Mouse (Mus musculus) hindbrain, embryonic 14.5 days (tissue): ENCODE measurements around the gene Cemip. TPM values are rescaled to one million over a fixed set of nuclear protein-coding genes. Genes with fewer than 3 reads are reported as not detected.
A peak's percentile ranks its signal among the peaks of the same experiment; 100 is the strongest.

ENCODE experiments used
- ATAC-seq: fragments of 200-750 bp; cut with Nextera tagmentation; 2 replicates; pipeline ENCODE4 v1.8.0; 2017; ENCODE audit warnings: moderate number of reproducible peaks, mild to moderate bottlenecking, moderate TSS enrichment, moderate library complexity; ENCODE audit not compliant: low FRiP score
- DNase-seq: peaks from one replicate; pipeline ENCODE4 v3.0.0-alpha.2; 2015; ENCODE audit warnings: low spot score
- H3K27ac ChIP-seq: fragments of 300-500 bp; sonication (generic); 2 replicates; pipeline ENCODE4 v1.5.1; 2014; ENCODE audit warnings: mild to moderate bottlenecking, moderate library complexity
- H3K27me3 ChIP-seq: fragments of 300-500 bp; sonication (generic); 2 replicates; pipeline ENCODE4 v1.6.1; 2014; ENCODE audit warnings: mild to moderate bottlenecking, low read length, mixed read lengths; ENCODE audit not compliant: control insufficient read depth, insufficient read depth
- H3K36me3 ChIP-seq: fragments of 300-500 bp; sonication (generic); replicated peaks from 2 replicates; pipeline ENCODE4 v1.6.1; 2014; ENCODE audit not compliant: control insufficient read depth, insufficient read depth
- H3K4me1 ChIP-seq: fragments of 300-500 bp; sonication (generic); replicated peaks from 2 replicates; pipeline ENCODE4 v1.6.1; 2014; ENCODE audit warnings: antibody characterized with exemption, low read length, mixed read lengths; ENCODE audit not compliant: control insufficient read depth, insufficient read depth
- H3K4me2 ChIP-seq: fragments of 300-500 bp; sonication (generic); replicated peaks from 2 replicates; pipeline ENCODE4 v1.6.1; 2014; ENCODE audit warnings: mild to moderate bottlenecking, moderate library complexity
- H3K4me3 ChIP-seq: fragments of 300-500 bp; sonication (generic); replicated peaks from 2 replicates; pipeline ENCODE4 v1.5.1; 2014; ENCODE audit warnings: mild to moderate bottlenecking, low read length
- H3K9ac ChIP-seq: fragments of 300-500 bp; sonication (generic); 2 replicates; pipeline ENCODE4 v1.6.1; 2014
- H3K9me3 ChIP-seq: fragments of 300-500 bp; sonication (generic); 2 replicates; pipeline ENCODE4 v1.6.1; 2016; ENCODE audit warnings: low read length; ENCODE audit not compliant: control insufficient read depth
- WGBS: fragments of 180-500 bp; shearing (Covaris S2); extraction: QIAGEN DNeasy Blood & Tissue Kit; methylation state at CpG from one replicate; pipeline ENCODE4 v1.1.7; 2014; 5-methylcytosine and 5-hydroxymethylcytosine counted together
- polyA plus RNA-seq: library from polyadenylated mRNA; unstranded; fragments of >200 nt; fragmentation: Nextera tagmentation; extraction: Ambion mirVana; gene quantifications from 2 replicates; pipeline ENCODE4 v1.2.1, GENCODE M21; 2014

Cemip gene
- polyA plus RNA-seq, 1 experiment from 2014 or later: 0.70 TPM

GRCm38 (mm10) chr7:83921637-83922036 is 164.7 kb downstream of the Cemip start:
- H3K27ac ChIP-seq: no peak overlapping the region
- DNase-seq: no peak
- no peaks in the 10 kb centered on the region for H3K36me3 ChIP-seq
- no peaks in the 10 kb centered on the region for H3K9me3 ChIP-seq
- H3K4me2 ChIP-seq: no peak overlapping the region
- no peak for ATAC-seq
- no peaks in the 10 kb centered on the region for H3K4me1 ChIP-seq
- no peak overlapping the region for H3K4me3 ChIP-seq
- H3K27me3 ChIP-seq: no peaks in the 10 kb centered on the region
- no peak overlapping the region for H3K9ac ChIP-seq
- WGBS: 67% methylated on average over 3 of the region's 3 CpGs

GRCm38 (mm10) chr7:83920241-83920640 is 166.1 kb downstream of the Cemip start:
- DNase-seq (no peak), ATAC-seq (no peak)
- Histone ChIP-seq H3K4me1 (no peaks in the 10 kb centered on the region), H3K27me3 (no peaks in the 10 kb centered on the region), H3K9ac (no peak overlapping the region), H3K4me3 (no peak overlapping the region), H3K36me3 (no peaks in the 10 kb centered on the region), H3K27ac (no peak overlapping the region), H3K4me2 (no peak overlapping the region), H3K9me3 (no peaks in the 10 kb centered on the region)
- 87% methylated on average over 4 of the region's 4 CpGs for WGBS

- Histone ChIP-seq H3K9ac (no peak overlapping the region), H3K4me2 (no peak overlapping the region), H3K4me1 (no peaks in the 10 kb centered on the region), H3K36me3 (no peaks in the 10 kb centered on the region), H3K9me3 (no peaks in the 10 kb centered on the region), H3K27me3 (no peaks in the 10 kb centered on the region), H3K27ac (no peak overlapping the region), H3K4me3 (no peak overlapping the region)
- peak; percentile 95 for DNase-seq
- 1% methylated on average over 3 of the region's 3 CpGs for WGBS
- ATAC-seq: no peak; the same call in 1 of the 2 replicates
These were observed 171.7 kb downstream of the Cemip start for GRCm38 (mm10) chr7:83914566-83914965.

GRCm38 (mm10) chr7:83913995-83914394 is 172.3 kb downstream of the Cemip start:
- Histone ChIP-seq H3K4me3 (no peak overlapping the region), H3K27ac (no peak overlapping the region), H3K27me3 (no peaks in the 10 kb centered on the region), H3K9ac (no peak overlapping the region), H3K4me2 (no peak overlapping the region), H3K9me3 (no peaks in the 10 kb centered on the region), H3K4me1 (no peaks in the 10 kb centered on the region), H3K36me3 (no peaks in the 10 kb centered on the region)
- 84% methylated on average over 9 of the region's 9 CpGs for WGBS
- DNase-seq: no peak
- ATAC-seq: no peak

GRCm38 (mm10) chr7:83913405-83913932 is 172.8 kb downstream of the Cemip start:
- no peak overlapping the region for H3K27ac ChIP-seq
- 95% methylated on average over 6 of the region's 6 CpGs for WGBS
- ATAC-seq (no peak), DNase-seq (no peak)
- no peaks in the 10 kb centered on the region for H3K36me3 ChIP-seq
- no peak overlapping the region for H3K4me2 ChIP-seq
- H3K27me3 ChIP-seq: no peaks in the 10 kb centered on the region
- H3K9ac ChIP-seq: no peak overlapping the region
- no peaks in the 10 kb centered on the region for H3K4me1 ChIP-seq
- H3K4me3 ChIP-seq: no peak overlapping the region
- H3K9me3 ChIP-seq: no peaks in the 10 kb centered on the region

GRCm38 (mm10) chr7:83911909-83912308 is 174.4 kb downstream of the Cemip start:
- ATAC-seq (no peak), DNase-seq (no peak)
- Histone ChIP-seq H3K4me2 (no peak overlapping the region), H3K4me1 (no peaks in the 10 kb centered on the region), H3K27me3 (no peaks in the 10 kb centered on the region), H3K9ac (no peak overlapping the region), H3K9me3 (no peaks in the 10 kb centered on the region), H3K4me3 (no peak overlapping the region), H3K36me3 (no peaks in the 10 kb centered on the region), H3K27ac (no peak overlapping the region)
- 78% methylated on average over 3 of the region's 3 CpGs for WGBS

- no peak for DNase-seq
- H3K9me3 ChIP-seq: 0 out of 2 replicates have a peak, but pooled peaks cover 5% of the 10 kb centered on the region
- ATAC-seq: no peak
- H3K9ac ChIP-seq: no peak overlapping the region
- H3K4me2 ChIP-seq: no peak overlapping the region
- no peaks in the 10 kb centered on the region for H3K4me1 ChIP-seq
- WGBS: 94% methylated on average over 3 of the region's 3 CpGs
- peaks cover 16% of the 10 kb centered on the region for H3K36me3 ChIP-seq
- no peak overlapping the region for H3K27ac ChIP-seq
- H3K4me3 ChIP-seq: no peak overlapping the region
- no peaks in the 10 kb centered on the region for H3K27me3 ChIP-seq
These were observed 181.5 kb downstream of the Cemip start for GRCm38 (mm10) chr7:83904831-83905230.

GRCm38 (mm10) chr7:83902296-83903145 is 183.8 kb downstream of the Cemip start:
- H3K4me1 ChIP-seq: no peaks in the 10 kb centered on the region
- DNase-seq (no peak), ATAC-seq (no peak)
- H3K27ac ChIP-seq: no peak overlapping the region
- no peaks in the 10 kb centered on the region for H3K27me3 ChIP-seq
- H3K4me3 ChIP-seq: no peak overlapping the region
- H3K36me3 ChIP-seq: peaks cover 38% of the 10 kb centered on the region
- H3K9me3 ChIP-seq: 0 out of 2 replicates have a peak, but pooled peaks cover 5% of the 10 kb centered on the region
- no peak overlapping the region for H3K9ac ChIP-seq
- 83% methylated on average over 5 of the region's 5 CpGs for WGBS
- H3K4me2 ChIP-seq: no peak overlapping the region

GRCm38 (mm10) chr7:83901425-83901824 is 184.9 kb downstream of the Cemip start:
- Histone ChIP-seq H3K4me1 (no peaks in the 10 kb centered on the region), H3K36me3 (peaks cover 46% of the 10 kb centered on the region), H3K9ac (no peak overlapping the region), H3K4me2 (no peak overlapping the region), H3K4me3 (no peak overlapping the region), H3K9me3 (0 out of 2 replicates have a peak, but pooled peaks cover 5% of the 10 kb centered on the region), H3K27me3 (no peaks in the 10 kb centered on the region), H3K27ac (no peak overlapping the region)
- 85% methylated on average over 4 of the region's 4 CpGs for WGBS
- DNase-seq (no peak), ATAC-seq (no peak)
